Mouse (Mus musculus) neural tube, embryonic 15.5 days (tissue): Measurements from ENCODE around the gene Ttc7. TPM values are rescaled to one million over a fixed set of nuclear protein-coding genes. Genes with fewer than 3 reads are reported as not detected.

ENCODE experiments used
- ATAC-seq: fragments of 200-750 bp; cut with Nextera tagmentation; 2 replicates; pipeline ENCODE4 v1.8.0; 2017; ENCODE audit warnings: mild to moderate bottlenecking, moderate TSS enrichment, moderate library complexity; ENCODE audit not compliant: low FRiP score
- H3K27ac ChIP-seq: fragments of 300-500 bp; sonication (generic); replicated peaks from 2 replicates; pipeline ENCODE4 v1.5.1; 2015; ENCODE audit warnings: mild to moderate bottlenecking, inconsistent platforms
- H3K27me3 ChIP-seq: fragments of 300-500 bp; sonication (generic); replicated peaks from 2 replicates; pipeline ENCODE4 v1.6.1; 2015; ENCODE audit warnings: inconsistent platforms
- H3K36me3 ChIP-seq: fragments of 300-500 bp; sonication (generic); 2 replicates; pipeline ENCODE4 v1.6.1; 2015; ENCODE audit warnings: inconsistent platforms
- H3K4me1 ChIP-seq: fragments of 300-500 bp; sonication (generic); 2 replicates; pipeline ENCODE4 v1.6.1; 2015; ENCODE audit warnings: inconsistent platforms
- H3K4me2 ChIP-seq: fragments of 300-500 bp; sonication (generic); 2 replicates; pipeline ENCODE4 v1.6.1; 2015; ENCODE audit warnings: inconsistent platforms, mild to moderate bottlenecking, moderate library complexity
- H3K4me3 ChIP-seq: fragments of 300-500 bp; sonication (generic); replicated peaks from 2 replicates; pipeline ENCODE4 v1.5.1; 2015; ENCODE audit warnings: mild to moderate bottlenecking, inconsistent platforms
- H3K9ac ChIP-seq: fragments of 300-500 bp; sonication (generic); replicated peaks from 2 replicates; pipeline ENCODE4 v1.6.1; 2015; ENCODE audit warnings: mild to moderate bottlenecking, inconsistent platforms
- H3K9me3 ChIP-seq: fragments of 300-500 bp; sonication (generic); replicated peaks from 2 replicates; pipeline ENCODE4 v1.6.1; 2016; ENCODE audit warnings: inconsistent platforms
- WGBS: fragments of 180-500 bp; shearing (Covaris S2); methylation state at CpG from one replicate; pipeline ENCODE4 v1.1.7; 2015; ENCODE audit warnings: mixed read lengths; 5-methylcytosine and 5-hydroxymethylcytosine counted together
- polyA plus RNA-seq: library from polyadenylated mRNA; unstranded; fragments of >200 nt; fragmentation: Nextera tagmentation; extraction: Ambion mirVana; gene quantifications from 2 replicates; pipeline ENCODE4 v1.2.1, GENCODE M21; 2015

Ttc7 gene
- polyA plus RNA-seq, 1 experiment from 2014 or later = 7.2 TPM

GRCm38 (mm10) chr17:87378354-87379159 lies 95.9 kb downstream of the Ttc7 start:
- no peak overlapping the region for H3K9ac ChIP-seq

DNA sequence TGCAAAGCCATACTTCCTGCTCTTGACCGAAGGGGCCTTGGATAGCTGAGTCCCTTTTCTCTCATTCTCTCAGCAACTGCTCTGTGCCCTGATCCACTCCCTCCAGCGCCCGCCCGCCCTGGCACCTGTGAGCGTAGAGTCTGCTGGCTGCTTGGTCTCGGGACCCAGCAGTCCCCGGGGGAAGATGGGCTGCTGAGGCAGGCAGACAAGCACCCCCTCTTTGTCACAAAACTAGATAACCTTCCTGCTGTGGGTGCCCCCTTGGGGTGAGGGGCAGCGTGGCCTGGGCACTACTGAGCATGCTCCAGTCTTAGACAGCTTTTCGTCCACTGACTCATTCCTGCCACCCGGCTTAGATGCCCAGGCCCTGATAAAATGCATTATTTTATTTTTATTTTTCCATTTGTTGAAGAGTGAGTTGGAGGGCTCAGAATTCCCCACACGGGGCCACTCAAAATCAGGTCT lies 96.5 kb downstream of the Ttc7 start:
- Histone ChIP-seq H3K4me2 (no peak overlapping the region), H3K4me3 (no peak overlapping the region), H3K27me3 (no peaks in the 10 kb centered on the region), H3K9me3 (no peaks in the 10 kb centered on the region), H3K9ac (no peak overlapping the region), H3K27ac (peak overlapping the region; percentile 80), H3K36me3 (no peaks in the 10 kb centered on the region), H3K4me1 (peaks cover 47% of the 10 kb centered on the region)
- 68% methylated on average over 11 of the region's 11 CpGs for WGBS
- ATAC-seq = no peak; the same call in 1 of the 2 replicates

More at GRCm38 (mm10) chr17:87378354-87379159, 95.9 kb downstream of the Ttc7 start:
- H3K27ac ChIP-seq = peak overlapping the region; percentile 80
- peak; percentile 73; the same call in 1 of the 2 replicates for ATAC-seq
- WGBS = 22% methylated on average over 16 of the region's 16 CpGs
- peaks cover 47% of the 10 kb centered on the region for H3K4me1 ChIP-seq
- H3K27me3 ChIP-seq = no peaks in the 10 kb centered on the region
- H3K4me2 ChIP-seq = peak overlapping the region; percentile 11; the same call in 1 of the 2 replicates
- no peaks in the 10 kb centered on the region for H3K9me3 ChIP-seq
- H3K36me3 ChIP-seq = no peaks in the 10 kb centered on the region
- no peak overlapping the region for H3K4me3 ChIP-seq

DNA sequence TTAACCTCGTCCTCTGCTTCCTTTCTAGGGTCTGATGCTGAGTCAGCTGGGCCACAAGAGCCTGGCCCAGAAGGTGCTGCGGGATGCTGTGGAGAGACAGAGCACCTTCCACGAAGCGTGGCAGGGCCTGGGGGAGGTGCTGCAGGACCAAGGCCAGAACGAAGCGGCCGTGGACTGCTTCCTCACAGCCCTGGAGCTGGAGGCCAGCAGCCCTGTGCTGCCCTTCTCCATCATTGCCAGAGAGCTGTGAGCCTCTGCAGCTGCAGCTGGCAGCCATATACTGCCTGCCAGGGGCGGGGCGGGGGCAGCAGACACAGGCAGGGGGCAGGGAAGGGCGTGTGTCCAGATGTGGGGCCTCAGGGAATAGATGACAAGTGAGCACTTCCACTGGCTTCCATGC lies 97.1 kb downstream of the Ttc7 start:
- no peaks in the 10 kb centered on the region for H3K36me3 ChIP-seq
- no peak overlapping the region for H3K9ac ChIP-seq
- H3K9me3 ChIP-seq = no peaks in the 10 kb centered on the region
- 0 out of 2 replicates have a peak, but pooled peaks have one; percentile 15 for ATAC-seq
- 44% methylated on average over 10 of the region's 10 CpGs for WGBS
- H3K4me3 ChIP-seq = no peak overlapping the region
- peak overlapping the region; percentile 80 for H3K27ac ChIP-seq
- no peaks in the 10 kb centered on the region for H3K27me3 ChIP-seq
- H3K4me2 ChIP-seq = no peak overlapping the region
- H3K4me1 ChIP-seq = peaks cover 47% of the 10 kb centered on the region

DNA sequence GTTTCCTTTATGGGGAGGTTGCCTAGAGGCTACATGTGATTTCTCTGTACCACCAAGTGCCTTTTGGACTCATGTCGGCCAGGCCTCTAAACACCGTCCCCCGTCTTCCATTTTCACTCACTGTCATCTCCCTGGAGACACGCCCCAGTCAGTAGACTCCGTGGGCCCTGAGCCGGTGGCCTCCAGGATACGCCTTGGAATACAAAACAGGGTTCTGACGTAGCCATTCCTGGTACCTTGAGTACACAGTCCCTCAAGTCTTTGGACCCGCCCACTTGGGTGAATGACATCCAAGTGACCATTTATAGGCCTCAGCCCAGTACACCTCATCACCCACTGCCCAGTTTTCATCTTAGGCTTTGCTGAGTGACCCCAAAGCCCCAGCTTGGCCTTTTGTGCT lies 98.0 kb downstream of the Ttc7 start:
- H3K27me3 ChIP-seq = no peaks in the 10 kb centered on the region
- H3K27ac ChIP-seq = no peak overlapping the region
- no peaks in the 10 kb centered on the region for H3K9me3 ChIP-seq
- no peak overlapping the region for H3K9ac ChIP-seq
- no peak overlapping the region for H3K4me3 ChIP-seq
- 71% methylated on average over 9 of the region's 9 CpGs for WGBS
- peaks cover 47% of the 10 kb centered on the region for H3K4me1 ChIP-seq
- H3K36me3 ChIP-seq = no peaks in the 10 kb centered on the region
- ATAC-seq = no peak
- no peak overlapping the region for H3K4me2 ChIP-seq

GRCm38 (mm10) chr17:87385835-87386234 lies 103.1 kb downstream of the Ttc7 start:
- Histone ChIP-seq H3K4me2 (no peak overlapping the region), H3K36me3 (no peaks in the 10 kb centered on the region), H3K9ac (no peak overlapping the region), H3K27me3 (no peaks in the 10 kb centered on the region), H3K4me1 (peaks cover 5% of the 10 kb centered on the region; the same call in 1 of the 2 replicates), H3K27ac (no peak overlapping the region), H3K9me3 (no peaks in the 10 kb centered on the region), H3K4me3 (no peak overlapping the region)
- WGBS = 75% methylated on average over 3 of the region's 3 CpGs
- no peak for ATAC-seq

- no peaks in the 10 kb centered on the region for H3K36me3 ChIP-seq
- peaks cover 7% of the 10 kb centered on the region; the same call in 1 of the 2 replicates for H3K4me1 ChIP-seq
- ATAC-seq = no peak
- 22% methylated on average over 5 of the region's 5 CpGs for WGBS
- no peak overlapping the region for H3K27ac ChIP-seq
- H3K9ac ChIP-seq = no peak overlapping the region
- no peaks in the 10 kb centered on the region for H3K27me3 ChIP-seq
- no peak overlapping the region for H3K4me2 ChIP-seq
- no peaks in the 10 kb centered on the region for H3K9me3 ChIP-seq
- H3K4me3 ChIP-seq = no peak overlapping the region
Measured at GRCm38 (mm10) chr17:87387068-87387467, 104.4 kb downstream of the Ttc7 start.

DNA sequence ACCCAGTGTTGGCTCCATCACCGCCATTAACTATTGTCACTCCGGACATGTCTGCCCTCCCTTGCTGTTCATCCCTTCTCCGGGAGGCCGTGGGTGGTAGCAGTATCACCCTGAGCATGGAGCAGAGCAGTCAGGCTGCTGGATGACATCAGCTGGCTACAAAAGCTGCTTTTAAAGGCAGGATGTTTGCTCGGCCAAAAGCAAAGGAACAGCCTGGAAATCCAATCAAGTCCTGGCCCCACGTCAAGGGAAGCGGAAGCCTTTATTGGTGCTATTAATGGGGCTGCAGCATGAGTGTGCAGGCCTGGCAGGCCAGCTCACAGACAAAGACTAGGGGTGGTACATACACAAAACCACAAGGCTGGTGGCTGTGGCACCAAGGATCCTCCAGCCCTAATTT lies 108.6 kb downstream of the Ttc7 start:
- Histone ChIP-seq H3K4me3 (no peak overlapping the region), H3K27me3 (no peaks in the 10 kb centered on the region), H3K27ac (peak overlapping the region; percentile 45; the same call in 1 of the 2 replicates), H3K9ac (no peak overlapping the region), H3K4me1 (peaks cover 7% of the 10 kb centered on the region; the same call in 1 of the 2 replicates), H3K36me3 (no peaks in the 10 kb centered on the region), H3K4me2 (no peak overlapping the region), H3K9me3 (no peaks in the 10 kb centered on the region)
- no peak for ATAC-seq
- WGBS = 44% methylated on average over 7 of the region's 7 CpGs

DNA sequence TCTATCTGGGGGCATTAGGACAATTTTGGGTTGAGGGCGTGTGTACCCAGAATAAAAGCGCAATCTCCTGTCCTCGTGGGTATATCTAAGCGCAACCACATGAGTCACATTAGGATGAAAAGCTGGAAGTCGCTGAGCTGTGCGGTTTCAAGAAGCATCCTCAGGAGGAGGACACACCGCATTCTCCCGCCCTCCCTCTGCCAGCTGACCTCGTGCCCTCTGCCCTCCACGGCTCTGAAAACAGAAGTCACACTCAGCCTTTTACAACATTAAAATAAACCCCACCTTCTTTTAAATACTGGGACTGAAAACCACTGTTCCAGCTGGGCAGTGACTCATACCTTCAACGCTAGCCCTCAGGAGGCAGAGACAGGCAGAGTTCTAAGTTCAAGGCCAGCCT lies 114.4 kb downstream of the Ttc7 start:
- Histone ChIP-seq H3K36me3 (no peaks in the 10 kb centered on the region), H3K4me3 (no peak overlapping the region), H3K27ac (no peak overlapping the region), H3K27me3 (no peaks in the 10 kb centered on the region), H3K9me3 (no peaks in the 10 kb centered on the region), H3K4me1 (no peaks in the 10 kb centered on the region), H3K9ac (no peak overlapping the region), H3K4me2 (no peak overlapping the region)
- no peak for ATAC-seq
- WGBS = 75% methylated on average over 11 of the region's 11 CpGs

GRCm38 (mm10) chr17:87402444-87402843 lies 119.8 kb downstream of the Ttc7 start:
- no peaks in the 10 kb centered on the region for H3K27me3 ChIP-seq
- H3K9me3 ChIP-seq = no peaks in the 10 kb centered on the region
- H3K36me3 ChIP-seq = no peaks in the 10 kb centered on the region
- no peak overlapping the region for H3K9ac ChIP-seq
- H3K4me1 ChIP-seq = no peaks in the 10 kb centered on the region
- WGBS = 88% methylated on average over 11 of the region's 11 CpGs
- no peak overlapping the region for H3K4me2 ChIP-seq
- no peak for ATAC-seq
- H3K4me3 ChIP-seq = no peak overlapping the region
- H3K27ac ChIP-seq = no peak overlapping the region

DNA sequence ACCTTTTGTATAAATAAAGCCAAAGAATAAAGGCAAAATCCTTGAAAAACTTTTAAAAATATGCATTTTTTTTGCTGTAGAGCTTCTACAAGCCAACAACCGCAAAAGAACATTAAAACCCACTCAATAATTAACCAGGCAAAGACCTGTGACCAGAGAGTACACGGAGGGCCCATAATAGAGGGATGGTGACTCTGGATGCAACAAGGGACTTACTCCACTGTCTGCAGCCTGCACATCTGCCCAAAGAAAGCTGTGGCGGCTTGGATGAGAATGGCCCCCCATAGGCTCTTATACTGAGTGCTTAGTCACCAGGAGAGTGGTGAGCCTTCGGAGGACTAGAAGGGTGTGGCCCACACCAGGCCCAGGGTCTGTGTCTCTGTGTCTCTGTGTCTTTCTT lies 120.8 kb downstream of the Ttc7 start:
- H3K4me1 ChIP-seq = no peaks in the 10 kb centered on the region
- no peak overlapping the region for H3K9ac ChIP-seq
- no peaks in the 10 kb centered on the region for H3K27me3 ChIP-seq
- H3K36me3 ChIP-seq = no peaks in the 10 kb centered on the region
- H3K27ac ChIP-seq = no peak overlapping the region
- no peak for ATAC-seq
- H3K4me2 ChIP-seq = no peak overlapping the region
- 64% methylated on average over 4 of the region's 4 CpGs for WGBS
- no peak overlapping the region for H3K4me3 ChIP-seq
- H3K9me3 ChIP-seq = no peaks in the 10 kb centered on the region

DNA sequence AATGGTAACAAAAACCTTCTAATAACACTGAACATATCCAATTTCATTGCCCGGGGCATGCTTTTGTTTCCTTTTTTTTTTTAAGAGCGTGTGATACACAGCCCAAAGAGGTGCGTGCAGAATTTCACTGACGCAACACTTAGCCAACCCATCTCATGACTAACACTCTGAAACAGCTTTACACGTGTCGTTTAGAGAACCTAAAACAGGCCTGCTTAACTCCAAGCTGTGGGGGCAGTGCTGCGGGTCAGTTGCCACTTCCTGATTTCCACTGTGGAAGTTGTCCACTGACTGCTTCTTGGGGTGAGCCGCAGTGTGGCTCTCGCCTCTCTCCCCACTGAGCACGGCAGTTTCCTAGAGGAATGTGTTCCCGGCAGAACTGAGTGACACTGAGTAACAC lies 122.9 kb downstream of the Ttc7 start:
- H3K27ac ChIP-seq = no peak overlapping the region
- H3K9ac ChIP-seq = no peak overlapping the region
- 76% methylated on average over 11 of the region's 11 CpGs for WGBS
- no peak for ATAC-seq
- no peak overlapping the region for H3K4me2 ChIP-seq
- H3K4me1 ChIP-seq = no peaks in the 10 kb centered on the region
- no peaks in the 10 kb centered on the region for H3K27me3 ChIP-seq
- H3K36me3 ChIP-seq = no peaks in the 10 kb centered on the region
- H3K9me3 ChIP-seq = no peaks in the 10 kb centered on the region
- H3K4me3 ChIP-seq = no peak overlapping the region

DNA sequence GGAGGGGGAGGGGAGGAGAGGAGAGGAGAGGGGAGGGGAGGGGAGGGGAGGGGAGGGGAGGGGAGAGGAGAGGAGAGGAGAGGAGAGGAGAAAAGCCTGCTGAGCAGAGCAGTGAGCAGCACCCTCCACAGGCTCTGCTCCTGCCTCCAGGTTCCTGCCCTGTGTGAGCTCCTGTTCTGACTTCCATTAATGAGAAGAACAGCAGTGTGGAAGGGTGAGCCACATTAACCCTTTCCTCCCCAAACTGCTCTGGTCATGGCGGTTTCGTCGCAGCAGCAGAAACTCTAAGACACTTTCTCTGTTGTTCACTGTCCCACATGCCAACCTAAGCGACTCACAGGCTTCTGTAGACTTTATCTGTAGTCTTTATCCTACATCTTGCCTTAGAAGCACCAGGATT lies 124.0 kb downstream of the Ttc7 start:
- no peaks in the 10 kb centered on the region for H3K36me3 ChIP-seq
- H3K27ac ChIP-seq = no peak overlapping the region
- H3K9me3 ChIP-seq = no peaks in the 10 kb centered on the region
- 87% methylated on average over 4 of the region's 4 CpGs for WGBS
- no peaks in the 10 kb centered on the region for H3K4me1 ChIP-seq
- ATAC-seq = no peak
- H3K4me3 ChIP-seq = no peak overlapping the region
- no peak overlapping the region for H3K4me2 ChIP-seq
- no peak overlapping the region for H3K9ac ChIP-seq
- H3K27me3 ChIP-seq = no peaks in the 10 kb centered on the region
